Mouse (Mus musculus) monocyte, adult 5-6 weeks (primary cell): Measurements from ENCODE around the gene Cntrl. TPM values are rescaled to one million over a fixed set of nuclear protein-coding genes. Genes with fewer than 3 reads are reported as not detected.

Experiments used
- ATAC-seq: fragments of 153-309, 156-312 bp; replicated peaks from 2 replicates; pipeline ENCODE4 v1.8.0; 2017; ENCODE audit warnings: mild to moderate bottlenecking; ENCODE audit not compliant: low TSS enrichment, insufficient number of reproducible peaks, severe bottlenecking, poor library complexity, low FRiP score
- total RNA-seq: library from RNA; stranded (forward); fragments of 200-1000, 200-491, 200-594 nt; gene quantifications from 3 replicates; pipeline ENCODE4 v1.2.3, GENCODE M21; 2017

The Cntrl gene
- total RNA-seq, 1 experiment from 2014 or later: 125 TPM

- no peak for ATAC-seq
Measured at GRCm38 (mm10) chr2:35163396-35163795, 54.1 kb downstream of the Cntrl start.

GRCm38 (mm10) chr2:35165416-35165815, 56.1 kb downstream of the Cntrl start:
- ATAC-seq: no peak

- ATAC-seq: no peak
Measured at GRCm38 (mm10) chr2:35166816-35167215, 57.5 kb downstream of the Cntrl start.

- ATAC-seq: no peak
Measured at GRCm38 (mm10) chr2:35169452-35169851, 60.2 kb downstream of the Cntrl start.

- no peak for ATAC-seq
Measured at GRCm38 (mm10) chr2:35171341-35171861, 62.1 kb downstream of the Cntrl start.

- ATAC-seq: no peak
Measured at GRCm38 (mm10) chr2:35172246-35172645, 63.0 kb downstream of the Cntrl start.

GRCm38 (mm10) chr2:35173666-35174065, 64.4 kb downstream of the Cntrl start:
- 0 out of 2 replicates have a peak, but pooled peaks have one; percentile 16 for ATAC-seq

GRCm38 (mm10) chr2:35174100-35174499, 64.8 kb downstream of the Cntrl start:
- 0 out of 2 replicates have a peak, but pooled peaks have one; percentile 30 for ATAC-seq

GRCm38 (mm10) chr2:35175281-35176065, 66.2 kb downstream of the Cntrl start:
- no peak for ATAC-seq

- no peak for ATAC-seq
Measured at GRCm38 (mm10) chr2:35178153-35178552, 68.9 kb downstream of the Cntrl start.

GRCm38 (mm10) chr2:35183115-35183673, 73.9 kb downstream of the Cntrl start:
- no peak for ATAC-seq

GRCm38 (mm10) chr2:35188929-35189328, 79.6 kb downstream of the Cntrl start:
- no peak for ATAC-seq

- no peak for ATAC-seq
Measured at GRCm38 (mm10) chr2:35193976-35194375, 84.7 kb downstream of the Cntrl start.

- ATAC-seq: peak; percentile 81
Measured at GRCm38 (mm10) chr2:35195626-35196544, 86.6 kb downstream of the Cntrl start.

- no peak for ATAC-seq
Measured at GRCm38 (mm10) chr2:35199541-35199940, 90.2 kb downstream of the Cntrl start.

GRCm38 (mm10) chr2:35199971-35200897, 90.9 kb downstream of the Cntrl start:
- ATAC-seq: no peak

- ATAC-seq: peak; percentile 93
Measured at GRCm38 (mm10) chr2:35200898-35201668, 91.8 kb downstream of the Cntrl start, which contains the start of gene Rab14. Gene Rab14, minus strand, starts transcription at chr2:35201120.
